Mouse (Mus musculus): ENCODE measurements at regions not wholly inside any gene's neighbourhood (a gene's known extent, or its start where the extent isn't known, plus 50 kb on each side); places are given as distances from the start of the nearest gene placed in this dataset.
A peak's percentile ranks its signal among the peaks of the same experiment; 100 is the strongest.

GRCm38 (mm10) chr3:42661956-42662355 lies 919.5 kb downstream of the D3Ertd751e start:
- DNase-seq (ENCODE audit: extremely low spot score): no peak

- no peak for DNase-seq (ENCODE audit: extremely low spot score)
These were observed 934.4 kb downstream of the D3Ertd751e start for GRCm38 (mm10) chr3:42676668-42677398.

GRCm38 (mm10) chr3:42694726-42695125 lies 952.3 kb downstream of the D3Ertd751e start:
- no peak for DNase-seq (ENCODE audit: extremely low spot score)

GRCm38 (mm10) chr3:42738910-42739309 lies 996.5 kb downstream of the D3Ertd751e start:
- no peak for DNase-seq (ENCODE audit: extremely low spot score)

GRCm38 (mm10) chr3:42753130-42753529 lies 1010.7 kb downstream of the D3Ertd751e start:
- no peak for DNase-seq (ENCODE audit: extremely low spot score)

GRCm38 (mm10) chr3:42757335-42757734 lies 1014.9 kb downstream of the D3Ertd751e start:
- no peak for DNase-seq (ENCODE audit: extremely low spot score)

GRCm38 (mm10) chr3:42757830-42758385 lies 1015.5 kb downstream of the D3Ertd751e start:
- DNase-seq (ENCODE audit: extremely low spot score): no peak

GRCm38 (mm10) chr3:42762205-42762604 lies 1019.8 kb downstream of the D3Ertd751e start:
- no peak for DNase-seq (ENCODE audit: extremely low spot score)

GRCm38 (mm10) chr3:42783478-42783877 lies 1041.1 kb downstream of the D3Ertd751e start:
- DNase-seq (ENCODE audit: extremely low spot score): no peak

- no peak for DNase-seq (ENCODE audit: extremely low spot score)
These were observed 1041.8 kb downstream of the D3Ertd751e start for GRCm38 (mm10) chr3:42784203-42784602.

- no peak for DNase-seq (ENCODE audit: extremely low spot score)
These were observed 1048.0 kb downstream of the D3Ertd751e start for GRCm38 (mm10) chr3:42790415-42790814.

GRCm38 (mm10) chr3:42791878-42792277 lies 1049.5 kb downstream of the D3Ertd751e start:
- DNase-seq (ENCODE audit: extremely low spot score): no peak

GRCm38 (mm10) chr3:42830456-42830855 lies 1088.0 kb downstream of the D3Ertd751e start:
- DNase-seq (ENCODE audit: extremely low spot score): no peak

- DNase-seq (ENCODE audit: extremely low spot score): no peak
These were observed 1125.0 kb downstream of the D3Ertd751e start for GRCm38 (mm10) chr3:42867370-42867769.

- no peak for DNase-seq (ENCODE audit: extremely low spot score)
These were observed 1136.6 kb downstream of the D3Ertd751e start for GRCm38 (mm10) chr3:42878972-42879371.

- DNase-seq (ENCODE audit: extremely low spot score): no peak
These were observed 1142.1 kb downstream of the D3Ertd751e start for GRCm38 (mm10) chr3:42884481-42884880.

GRCm38 (mm10) chr3:42892016-42892699 lies 1149.7 kb downstream of the D3Ertd751e start:
- DNase-seq (ENCODE audit: extremely low spot score): no peak

GRCm38 (mm10) chr3:42895787-42896186 lies 1153.4 kb downstream of the D3Ertd751e start:
- DNase-seq (ENCODE audit: extremely low spot score): no peak

GRCm38 (mm10) chr3:42897936-42898335 lies 1155.5 kb downstream of the D3Ertd751e start:
- DNase-seq (ENCODE audit: extremely low spot score): no peak

GRCm38 (mm10) chr3:42898934-42899333 lies 1156.5 kb downstream of the D3Ertd751e start:
- no peak for DNase-seq (ENCODE audit: extremely low spot score)

- no peak for DNase-seq (ENCODE audit: extremely low spot score)
These were observed 1158.6 kb downstream of the D3Ertd751e start for GRCm38 (mm10) chr3:42900984-42901383.

- DNase-seq (ENCODE audit: extremely low spot score): no peak
These were observed 1163.8 kb downstream of the D3Ertd751e start for GRCm38 (mm10) chr3:42906246-42906645.

- peak; percentile 25 for DNase-seq (ENCODE audit: extremely low spot score)
These were observed 1166.0 kb downstream of the D3Ertd751e start for GRCm38 (mm10) chr3:42908404-42908803.
